Mouse (Mus musculus): ENCODE results near the gene Ndufaf8. TPM values are rescaled to one million over a fixed set of nuclear protein-coding genes. Genes with fewer than 3 reads are reported as not detected.
A peak's percentile ranks its signal among the peaks of the same experiment; 100 is the strongest.

Ndufaf8 gene
- polyA plus RNA-seq, 1 experiment from 2014 or later, result 78.5 TPM

GRCm38 (mm10) chr11:120069261-120069660 is 29.5 kb upstream of the Ndufaf8 start:
- H3K9me3 ChIP-seq (replicated peaks), result no peaks in the 10 kb centered on the region
- 38% methylated on average over 11 of the region's 11 CpGs for WGBS
- no peak overlapping the region for H3K4me3 ChIP-seq
- peaks cover 46% of the 10 kb centered on the region for H3K4me1 ChIP-seq
- peak; percentile 53 for DNase-seq (ENCODE audit: low spot score)
- no peaks in the 10 kb centered on the region for H3K27me3 ChIP-seq (ENCODE audit: low read depth, poor library complexity, severe bottlenecking)
- H3K27ac ChIP-seq, result 0 out of 2 replicates have a peak overlapping the region, but pooled peaks have one; percentile 28
- H3K36me3 ChIP-seq, result peaks cover 98% of the 10 kb centered on the region

- 89% methylated on average over 27 of the region's 27 CpGs for WGBS
- peaks cover 98% of the 10 kb centered on the region for H3K36me3 ChIP-seq
- peaks cover 53% of the 10 kb centered on the region for H3K4me1 ChIP-seq
- no peaks in the 10 kb centered on the region for H3K9me3 ChIP-seq (replicated peaks)
- DNase-seq (ENCODE audit: low spot score), result no peak
- no peaks in the 10 kb centered on the region for H3K27me3 ChIP-seq (ENCODE audit: low read depth, poor library complexity, severe bottlenecking)
- no peak overlapping the region for H3K4me3 ChIP-seq
- H3K27ac ChIP-seq, result 0 out of 2 replicates have a peak overlapping the region, but pooled peaks have one; percentile 11
Measured at GRCm38 (mm10) chr11:120070286-120070930, 28.3 kb upstream of the Ndufaf8 start.

DNA sequence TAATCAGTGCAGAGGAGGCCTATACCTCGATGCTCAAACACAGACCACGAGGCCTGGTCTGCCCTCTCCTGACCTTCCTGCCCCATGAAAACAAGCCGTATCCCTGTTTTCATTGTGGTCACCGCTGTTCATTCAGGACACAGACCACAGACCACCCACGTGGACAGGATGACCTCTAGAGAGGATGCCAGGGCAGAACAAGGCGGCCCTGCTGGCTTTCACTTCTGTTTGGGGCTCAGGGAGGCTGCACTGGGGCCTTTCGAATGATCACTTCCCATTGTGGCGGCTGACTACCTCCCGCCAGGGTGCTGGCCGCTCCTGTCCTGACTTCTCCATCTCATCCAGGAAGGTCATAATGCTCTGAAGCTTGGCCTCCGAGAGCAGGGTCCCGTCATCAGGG is 27.7 kb upstream of the Ndufaf8 start:
- no peak overlapping the region for H3K4me3 ChIP-seq
- no peak for DNase-seq (ENCODE audit: low spot score)
- 68% methylated on average over 12 of the region's 12 CpGs for WGBS
- H3K36me3 ChIP-seq, result peaks cover 98% of the 10 kb centered on the region
- H3K9me3 ChIP-seq (replicated peaks), result no peaks in the 10 kb centered on the region
- H3K27ac ChIP-seq, result peak overlapping the region; percentile 11; the same call in 1 of the 2 replicates
- H3K27me3 ChIP-seq (ENCODE audit: low read depth, poor library complexity, severe bottlenecking), result no peaks in the 10 kb centered on the region
- H3K4me1 ChIP-seq, result peaks cover 56% of the 10 kb centered on the region

DNA sequence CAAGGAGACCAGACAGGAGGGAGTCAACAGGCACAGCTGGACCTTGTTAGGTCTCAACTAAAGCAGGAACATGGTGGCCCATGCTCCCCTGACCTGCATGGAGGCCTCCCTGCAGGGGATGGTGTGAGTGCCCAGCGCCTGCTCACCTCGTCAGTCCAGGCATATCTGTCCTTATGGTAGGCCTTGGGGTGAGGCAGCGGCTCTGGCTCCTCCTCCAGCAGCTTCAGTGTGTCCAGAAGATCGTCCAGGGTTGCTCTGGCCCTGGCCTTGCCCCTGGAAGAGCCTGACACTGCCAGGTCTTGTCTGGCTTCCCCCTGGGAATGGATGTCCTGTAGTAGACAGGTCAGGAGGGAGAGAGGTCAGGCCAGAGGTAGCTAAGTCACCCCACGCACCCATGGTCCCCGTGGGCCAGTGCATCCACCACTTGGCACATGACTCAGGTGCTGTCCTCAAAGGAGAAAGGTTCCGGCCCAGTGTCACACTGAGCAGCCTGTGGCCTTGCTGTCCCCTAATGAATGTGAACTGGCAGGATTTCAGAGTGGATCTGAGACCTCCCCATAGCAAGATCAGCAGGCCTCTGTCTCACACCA is 26.9 kb upstream of the Ndufaf8 start:
- H3K36me3 ChIP-seq, result peaks cover 98% of the 10 kb centered on the region

GRCm38 (mm10) chr11:120072986-120073647 is 25.6 kb upstream of the Ndufaf8 start:
- H3K4me1 ChIP-seq, result peaks cover 47% of the 10 kb centered on the region
- no peaks in the 10 kb centered on the region for H3K9me3 ChIP-seq (replicated peaks)
- H3K36me3 ChIP-seq, result peaks cover 98% of the 10 kb centered on the region
- DNase-seq (ENCODE audit: low spot score), result no peak
- H3K27ac ChIP-seq, result peak overlapping the region; percentile 11
- 92% methylated on average over 9 of the region's 9 CpGs for WGBS
- H3K4me3 ChIP-seq, result no peak overlapping the region
- H3K27me3 ChIP-seq (ENCODE audit: low read depth, poor library complexity, severe bottlenecking), result no peaks in the 10 kb centered on the region

More for the DNA sequence above, 26.9 kb upstream of the Ndufaf8 start:
- Histone ChIP-seq H3K27me3 (ENCODE audit: low read depth, poor library complexity, severe bottlenecking) (no peaks in the 10 kb centered on the region), H3K4me1 (peaks cover 59% of the 10 kb centered on the region), H3K27ac (peak overlapping the region; percentile 11), H3K9me3 (replicated peaks) (no peaks in the 10 kb centered on the region), H3K4me3 (no peak overlapping the region)
- DNase-seq (ENCODE audit: low spot score), result no peak
- WGBS, result 80% methylated on average over 7 of the region's 7 CpGs

DNA sequence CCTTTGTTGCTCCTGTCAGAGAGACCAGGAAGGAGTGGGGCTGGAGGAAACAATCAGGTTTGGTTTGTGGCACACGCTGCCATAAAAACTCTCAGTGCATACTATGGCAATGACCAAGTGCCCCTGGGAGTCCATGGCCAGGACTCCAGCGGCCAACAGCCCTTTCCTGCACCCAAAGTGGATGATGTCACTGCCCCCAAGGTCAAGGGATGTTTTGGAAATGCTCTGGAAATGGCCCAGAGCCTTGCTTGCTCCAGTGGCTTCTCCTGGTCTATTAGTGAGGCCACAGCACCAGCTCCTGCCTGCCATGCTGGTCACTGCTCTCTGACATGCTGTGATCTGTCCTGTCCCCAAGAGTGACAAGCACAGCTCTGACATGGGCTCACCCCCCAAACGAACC is 22.5 kb upstream of the Ndufaf8 start:
- 81% methylated on average over 3 of the region's 3 CpGs for WGBS
- Histone ChIP-seq H3K9me3 (replicated peaks) (no peaks in the 10 kb centered on the region), H3K27me3 (ENCODE audit: low read depth, poor library complexity, severe bottlenecking) (no peaks in the 10 kb centered on the region), H3K27ac (no peak overlapping the region), H3K36me3 (peaks cover 100% of the 10 kb centered on the region), H3K4me1 (peaks cover 36% of the 10 kb centered on the region), H3K4me3 (no peak overlapping the region)
- DNase-seq (ENCODE audit: low spot score), result no peak

GRCm38 (mm10) chr11:120080282-120080681 is 18.4 kb upstream of the Ndufaf8 start:
- Histone ChIP-seq H3K27me3 (ENCODE audit: low read depth, poor library complexity, severe bottlenecking) (no peaks in the 10 kb centered on the region), H3K9me3 (replicated peaks) (no peaks in the 10 kb centered on the region), H3K4me3 (no peak overlapping the region), H3K27ac (no peak overlapping the region), H3K36me3 (peaks cover 94% of the 10 kb centered on the region), H3K4me1 (peaks cover 24% of the 10 kb centered on the region)
- DNase-seq (ENCODE audit: low spot score), result no peak
- WGBS, result 94% methylated on average over 6 of the region's 6 CpGs

DNA sequence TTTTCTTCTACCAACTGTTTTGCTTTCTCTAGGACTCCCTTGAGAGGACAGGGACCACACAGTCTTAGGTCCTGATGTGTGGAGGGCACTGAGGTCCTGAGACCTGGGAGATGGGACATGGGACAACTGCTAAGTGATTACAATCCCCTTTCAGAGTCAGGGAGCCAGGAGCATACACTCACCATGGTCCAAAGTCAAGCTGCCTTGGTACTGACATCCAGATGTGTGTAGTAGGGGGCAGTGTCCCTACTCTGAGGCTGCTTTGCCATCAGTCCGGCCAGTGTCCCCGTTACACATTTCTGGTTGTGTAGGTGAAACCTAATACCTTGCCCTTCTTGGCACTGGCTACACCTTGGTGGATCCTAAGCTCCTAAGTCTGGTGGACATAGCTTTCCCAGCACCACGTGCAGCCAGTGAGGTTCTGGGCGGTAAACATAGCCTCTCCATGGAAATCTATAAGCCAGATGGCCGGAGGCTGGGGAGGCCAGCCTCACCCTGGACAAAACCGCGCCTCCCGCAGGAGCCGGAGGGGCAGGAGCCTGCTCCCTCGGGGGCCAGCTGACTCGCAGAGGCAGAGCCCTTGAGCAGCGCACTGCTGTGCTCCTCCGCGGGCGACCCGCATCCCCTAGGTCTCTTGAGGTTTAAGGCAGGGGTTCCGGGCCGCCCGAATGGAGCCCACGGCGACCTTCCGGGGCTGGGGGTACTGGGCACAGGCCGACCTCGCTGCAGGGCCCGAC is 12.7 kb upstream of the Ndufaf8 start:
- under 1% methylated on average over 25 of the region's 25 CpGs for WGBS
- DNase-seq (ENCODE audit: low spot score), result no peak
- peaks cover 48% of the 10 kb centered on the region for H3K36me3 ChIP-seq
- no peaks in the 10 kb centered on the region for H3K27me3 ChIP-seq (ENCODE audit: low read depth, poor library complexity, severe bottlenecking)
- peaks cover 33% of the 10 kb centered on the region for H3K4me1 ChIP-seq
- no peaks in the 10 kb centered on the region for H3K9me3 ChIP-seq (replicated peaks)
- peak overlapping the region; percentile 96 for H3K4me3 ChIP-seq
- H3K27ac ChIP-seq, result peak overlapping the region; percentile 94

- under 1% methylated on average over 41 of the region's 42 CpGs for WGBS
- peak within 1 kb of the TSS; percentile 96 for H3K4me3 ChIP-seq
- peak; percentile 96 for DNase-seq (ENCODE audit: low spot score)
Measured at GRCm38 (mm10) chr11:120086702-120087152, 12.0 kb upstream of the Ndufaf8 start, which contains the start of gene Cep131. Cep131 (minus strand) TSS chr11:120086827.

DNA sequence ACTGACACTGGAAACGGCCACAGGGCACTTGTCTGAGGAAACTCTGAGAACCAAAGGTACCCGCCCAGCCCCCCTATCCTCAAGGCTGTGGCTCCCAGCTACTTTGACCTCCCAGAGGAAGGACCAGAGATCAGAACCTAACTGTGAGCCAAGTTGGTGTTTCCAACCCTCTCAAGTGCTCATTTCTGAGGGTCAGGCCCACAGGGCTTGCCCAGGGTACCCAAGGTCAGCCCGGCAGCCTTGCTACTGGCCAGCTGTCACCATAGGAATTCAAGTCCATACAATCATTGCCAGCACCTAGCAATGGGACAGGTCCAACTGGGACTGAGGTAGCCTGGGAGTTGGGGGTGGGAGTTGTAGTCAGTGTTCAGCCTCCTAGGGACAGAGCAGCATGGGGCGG is 8.1 kb upstream of the Ndufaf8 start:
- Histone ChIP-seq H3K4me3 (no peak overlapping the region), H3K9me3 (replicated peaks) (no peaks in the 10 kb centered on the region), H3K4me1 (peaks cover 16% of the 10 kb centered on the region), H3K27ac (no peak overlapping the region), H3K27me3 (ENCODE audit: low read depth, poor library complexity, severe bottlenecking) (no peaks in the 10 kb centered on the region), H3K36me3 (peaks cover 58% of the 10 kb centered on the region)
- 96% methylated on average over 4 of the region's 4 CpGs for WGBS
- no peak for DNase-seq (ENCODE audit: low spot score)

More at GRCm38 (mm10) chr11:120086702-120087152, 12.0 kb upstream of the Ndufaf8 start, which contains the start of gene Cep131:
- H3K27me3 ChIP-seq (ENCODE audit: low read depth, poor library complexity, severe bottlenecking), result no peaks in the 10 kb centered on the region
- peak within 1 kb of the TSS; percentile 94 for H3K27ac ChIP-seq
- H3K4me1 ChIP-seq, result peaks cover 33% of the 10 kb centered on the region
- H3K9me3 ChIP-seq (replicated peaks), result no peaks in the 10 kb centered on the region
- peaks cover 48% of the 10 kb centered on the region for H3K36me3 ChIP-seq

DNA sequence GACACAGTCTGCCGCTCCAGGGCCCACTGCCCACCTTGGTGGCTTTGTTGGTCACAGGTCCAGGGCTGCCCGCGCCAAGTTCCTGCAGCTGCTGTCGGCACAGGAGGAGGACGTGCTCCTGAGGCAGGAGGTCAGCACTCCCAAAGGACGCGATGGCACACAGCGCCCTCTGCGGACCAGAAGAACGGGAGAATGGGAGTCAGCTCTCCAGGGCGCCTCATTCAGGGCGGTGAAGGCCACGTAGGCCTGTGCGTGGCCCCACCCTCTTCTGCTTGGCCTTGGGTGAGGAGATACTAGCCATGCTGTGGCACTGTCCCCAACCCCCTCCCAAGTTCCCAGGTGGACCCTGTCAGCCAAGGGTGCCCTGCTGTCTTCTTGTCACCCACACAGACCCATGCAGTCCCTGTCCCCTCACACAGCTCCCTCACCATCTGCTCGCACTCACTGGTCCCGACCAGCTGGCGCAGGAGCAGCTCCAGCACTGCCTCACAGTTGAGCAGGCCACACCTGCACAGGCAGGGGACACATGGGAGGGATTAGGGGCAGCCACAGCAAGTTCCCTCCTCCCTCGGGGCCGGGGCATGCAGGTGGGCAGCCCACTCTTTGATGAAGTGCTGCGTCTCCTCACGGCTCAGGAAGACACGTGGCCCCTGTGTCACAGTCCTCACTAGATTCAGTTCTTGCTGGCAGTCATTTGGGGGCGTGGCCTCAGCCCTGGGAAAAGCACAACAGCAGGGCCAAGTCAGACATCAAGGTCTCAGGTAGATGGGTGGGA is 5.7 kb upstream of the Ndufaf8 start:
- 76% methylated on average over 23 of the region's 23 CpGs for WGBS
- Histone ChIP-seq H3K27ac (no peak overlapping the region), H3K27me3 (ENCODE audit: low read depth, poor library complexity, severe bottlenecking) (no peaks in the 10 kb centered on the region), H3K36me3 (peaks cover 70% of the 10 kb centered on the region), H3K4me3 (no peak overlapping the region), H3K4me1 (peaks cover 8% of the 10 kb centered on the region), H3K9me3 (replicated peaks) (no peaks in the 10 kb centered on the region)
- DNase-seq (ENCODE audit: low spot score), result no peak

GRCm38 (mm10) chr11:120101036-120101435 is 2.3 kb downstream of the Ndufaf8 start:
- 16% methylated on average over 3 of the region's 3 CpGs for WGBS
- H3K27ac ChIP-seq, result no peak overlapping the region

More at GRCm38 (mm10) chr11:120101036-120101435, 2.3 kb downstream of the Ndufaf8 start:
- Histone ChIP-seq H3K9me3 (replicated peaks) (no peaks in the 10 kb centered on the region), H3K36me3 (peaks cover 46% of the 10 kb centered on the region), H3K4me3 (no peak overlapping the region), H3K4me1 (peaks cover 20% of the 10 kb centered on the region), H3K27me3 (ENCODE audit: low read depth, poor library complexity, severe bottlenecking) (no peaks in the 10 kb centered on the region)
- peak; percentile 73 for DNase-seq (ENCODE audit: low spot score)

Data from limb, embryonic 10.5 days (tissue).